Mouse (Mus musculus) monocyte, adult 5-6 weeks (primary cell): ENCODE data around the gene Gm3409. TPM values are rescaled to one million over a fixed set of nuclear protein-coding genes. Genes with fewer than 3 reads are reported as not detected.
"Not testable (repeated sequence)": the region's sequence is repeated elsewhere in the genome, so short reads cannot be mapped to it uniquely, and the experiment has no call there.

Experiments
- ATAC-seq: fragments of 153-309, 156-312 bp; replicated peaks from 2 replicates; pipeline ENCODE4 v1.8.0; 2017; ENCODE audit warnings: mild to moderate bottlenecking; ENCODE audit not compliant: low TSS enrichment, insufficient number of reproducible peaks, severe bottlenecking, poor library complexity, low FRiP score
- total RNA-seq: library from RNA; stranded (forward); fragments of 200-1000, 200-491, 200-594 nt; gene quantifications from 3 replicates; pipeline ENCODE4 v1.2.3, GENCODE M21; 2017

Gm3409 gene
- total RNA-seq = not detected in 3 replicates

DNA sequence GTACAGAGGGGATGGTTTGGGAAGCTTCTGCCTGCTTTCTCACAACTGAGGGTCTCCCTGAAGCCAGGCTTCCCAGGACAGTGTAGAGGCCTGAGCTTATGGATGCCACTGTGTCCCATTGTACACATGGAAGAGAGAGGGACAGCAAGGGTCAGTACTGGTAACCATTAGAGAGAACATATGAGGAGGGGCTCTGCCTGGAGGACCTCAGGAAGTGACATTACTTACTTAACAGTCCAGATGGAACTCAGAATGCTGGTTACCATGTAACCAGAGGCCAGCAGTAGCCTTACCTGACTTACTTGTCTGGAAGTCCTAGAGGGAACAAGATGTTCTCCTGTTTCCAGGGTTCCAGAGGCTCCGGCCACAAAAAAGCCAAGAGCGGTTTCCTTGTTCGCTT, at the start of gene Gm3409:
TSS of gene Gm3409 (plus strand) at position 301 of the 400 bp plus-strand sequence.
- not testable (repeated sequence) for ATAC-seq

DNA sequence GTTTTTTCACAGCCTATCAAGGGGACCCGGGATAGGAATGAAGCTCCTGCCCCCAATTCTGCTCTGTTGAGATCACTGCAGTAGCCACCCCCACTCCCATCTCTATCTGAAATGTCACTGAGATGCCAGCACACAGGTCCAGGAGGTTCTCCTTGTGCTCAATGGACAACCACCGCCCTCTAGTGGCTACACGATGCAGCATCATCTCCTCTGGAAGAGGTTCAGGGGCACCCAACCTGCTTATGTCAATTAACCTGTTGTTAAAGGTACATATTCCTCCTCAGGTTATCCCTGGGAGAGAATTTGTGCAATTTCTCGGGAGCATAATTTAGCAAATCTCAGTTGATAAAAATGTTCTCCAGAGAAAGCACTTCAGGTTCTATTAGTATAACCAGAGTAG, 48.5 kb upstream of the Gm3409 start:
- not testable (repeated sequence) for ATAC-seq

- ATAC-seq = not testable (repeated sequence)
Observed at GRCm38 (mm10) chr5:146491063-146491462, 46.4 kb upstream of the Gm3409 start, which contains the start of gene Gm6370. Gene Gm6370 (plus strand): TSS chr5:146491363.

- ATAC-seq = not testable (repeated sequence)
Observed at GRCm38 (mm10) chr5:146502099-146502498, 35.3 kb upstream of the Gm3409 start, which contains the start of gene 4930449I24Rik. Gene 4930449I24Rik (plus strand): TSS chr5:146502399.

DNA sequence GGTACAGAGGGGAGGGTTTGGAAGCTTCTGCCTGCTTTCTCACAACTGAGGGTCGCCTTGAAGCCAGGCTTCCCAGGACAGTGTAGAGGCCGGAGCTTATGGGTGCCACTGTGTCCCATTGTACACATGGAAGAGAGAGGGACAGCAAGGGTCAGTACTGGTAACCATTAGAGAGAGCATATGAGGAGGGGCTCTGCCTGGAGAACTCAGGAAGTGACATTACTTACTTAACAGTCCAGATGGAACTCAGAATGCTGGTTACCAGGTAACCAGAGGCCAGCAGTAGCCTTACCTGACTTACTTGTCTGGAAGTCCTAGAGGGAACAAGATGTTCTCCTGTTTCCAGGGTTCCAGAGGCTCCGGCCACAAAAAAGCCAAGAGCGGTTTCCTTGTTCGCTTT, 23.6 kb upstream of the Gm3409 start, which contains the start of gene Gm3402:
TSS of gene Gm3402 (plus strand) at position 301 of the 400 bp plus-strand sequence.
- not testable (repeated sequence) for ATAC-seq

GRCm38 (mm10) chr5:146525501-146525900, 11.9 kb upstream of the Gm3409 start, which contains the start of gene Gm3404:
Gene Gm3404 (plus strand): TSS chr5:146525801.
- ATAC-seq = not testable (repeated sequence)

- not testable (repeated sequence) for ATAC-seq
Observed at GRCm38 (mm10) chr5:146555836-146556235, 18.4 kb downstream of the Gm3409 start, which contains the start of gene Gm3415. Gene Gm3415 (plus strand): TSS chr5:146556136.

DNA sequence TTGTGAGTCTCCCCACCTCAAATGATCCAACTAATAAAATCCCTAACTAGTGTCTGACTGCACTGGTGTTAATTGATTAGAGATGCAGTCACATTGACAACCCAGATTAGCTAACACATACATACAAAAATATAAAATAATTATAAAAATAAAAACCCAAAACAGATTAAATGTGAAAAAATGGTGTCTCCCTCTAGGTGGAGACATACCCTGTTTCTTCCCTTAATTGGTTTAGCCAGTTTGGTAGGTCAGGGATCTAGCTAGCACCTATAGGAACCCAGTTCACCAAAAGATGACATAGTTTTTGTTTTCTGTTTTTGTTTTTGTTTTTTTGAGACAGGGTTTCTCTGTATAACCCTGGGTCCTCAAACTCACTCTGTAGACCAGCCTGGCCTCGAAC, 26.8 kb downstream of the Gm3409 start:
- ATAC-seq = no peak

- ATAC-seq = no peak
Observed at GRCm38 (mm10) chr5:146567054-146567453, 29.6 kb downstream of the Gm3409 start.

DNA sequence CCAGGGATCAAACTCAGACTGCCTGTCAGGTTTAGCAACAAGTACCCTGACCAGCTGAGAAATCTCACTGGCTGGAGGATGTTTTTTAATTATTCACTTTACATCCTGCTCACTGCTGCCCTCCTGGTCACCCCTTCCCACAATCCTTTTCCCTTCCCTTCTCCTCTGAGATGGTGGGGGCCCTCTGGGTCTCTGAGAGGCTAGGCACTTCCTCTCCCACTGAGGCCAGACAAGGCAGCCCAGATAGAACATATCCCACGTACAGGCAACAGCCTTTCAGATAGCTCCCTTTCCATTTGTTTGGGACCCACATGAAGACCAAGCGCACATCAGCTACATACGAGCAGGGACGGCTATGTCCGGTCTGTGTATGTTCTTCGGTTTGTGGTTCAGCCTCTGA, 32.7 kb downstream of the Gm3409 start:
- ATAC-seq = not testable (repeated sequence)

DNA sequence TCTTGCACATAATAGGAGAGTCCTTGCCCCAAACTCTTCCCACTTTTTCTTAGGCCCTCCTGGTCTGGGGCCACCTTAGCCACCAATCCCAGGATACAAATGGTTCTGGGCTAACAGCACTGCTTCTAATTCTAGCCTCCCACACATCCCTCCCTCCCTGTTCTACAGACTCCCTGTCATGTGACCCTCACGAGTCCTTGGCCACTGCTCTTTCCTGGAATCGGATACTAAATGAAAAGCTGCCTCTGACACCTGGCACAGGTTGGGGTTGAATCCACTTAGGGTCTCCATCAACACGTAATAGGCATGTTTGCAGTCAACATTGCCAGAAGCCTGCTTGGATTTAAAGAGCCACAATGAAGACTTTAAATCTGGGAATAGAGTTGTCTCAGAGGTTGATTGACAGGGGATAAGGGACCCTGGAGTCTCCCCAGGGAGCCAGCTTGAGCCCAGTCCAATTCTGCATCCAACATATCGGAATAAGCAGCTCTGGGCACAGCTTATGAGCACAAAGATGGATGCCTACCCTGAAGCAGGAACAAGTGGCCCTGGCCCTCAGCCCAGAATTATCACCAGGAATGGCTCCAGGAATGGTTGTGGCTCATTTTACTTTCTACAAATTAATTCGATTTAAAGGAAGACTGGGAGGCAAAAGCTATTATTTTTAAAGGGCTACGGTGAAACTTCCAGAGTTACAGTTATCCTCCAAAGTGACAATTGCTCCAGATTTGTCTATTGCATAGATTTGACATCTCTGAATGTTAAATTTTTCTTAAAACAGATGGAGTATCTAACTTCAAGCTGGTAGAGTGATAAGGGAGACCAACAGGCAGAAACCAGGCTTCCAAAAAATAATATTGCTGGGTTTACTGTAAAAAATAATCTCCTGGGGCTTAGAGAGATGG, 34.6 kb downstream of the Gm3409 start:
- ATAC-seq = not testable (repeated sequence)

GRCm38 (mm10) chr5:146572735-146573042, 35.2 kb downstream of the Gm3409 start:
- ATAC-seq = not testable (repeated sequence)

GRCm38 (mm10) chr5:146576668-146577067, 39.2 kb downstream of the Gm3409 start:
- ATAC-seq = no peak

GRCm38 (mm10) chr5:146584156-146584477, 46.7 kb downstream of the Gm3409 start:
- no peak for ATAC-seq

DNA sequence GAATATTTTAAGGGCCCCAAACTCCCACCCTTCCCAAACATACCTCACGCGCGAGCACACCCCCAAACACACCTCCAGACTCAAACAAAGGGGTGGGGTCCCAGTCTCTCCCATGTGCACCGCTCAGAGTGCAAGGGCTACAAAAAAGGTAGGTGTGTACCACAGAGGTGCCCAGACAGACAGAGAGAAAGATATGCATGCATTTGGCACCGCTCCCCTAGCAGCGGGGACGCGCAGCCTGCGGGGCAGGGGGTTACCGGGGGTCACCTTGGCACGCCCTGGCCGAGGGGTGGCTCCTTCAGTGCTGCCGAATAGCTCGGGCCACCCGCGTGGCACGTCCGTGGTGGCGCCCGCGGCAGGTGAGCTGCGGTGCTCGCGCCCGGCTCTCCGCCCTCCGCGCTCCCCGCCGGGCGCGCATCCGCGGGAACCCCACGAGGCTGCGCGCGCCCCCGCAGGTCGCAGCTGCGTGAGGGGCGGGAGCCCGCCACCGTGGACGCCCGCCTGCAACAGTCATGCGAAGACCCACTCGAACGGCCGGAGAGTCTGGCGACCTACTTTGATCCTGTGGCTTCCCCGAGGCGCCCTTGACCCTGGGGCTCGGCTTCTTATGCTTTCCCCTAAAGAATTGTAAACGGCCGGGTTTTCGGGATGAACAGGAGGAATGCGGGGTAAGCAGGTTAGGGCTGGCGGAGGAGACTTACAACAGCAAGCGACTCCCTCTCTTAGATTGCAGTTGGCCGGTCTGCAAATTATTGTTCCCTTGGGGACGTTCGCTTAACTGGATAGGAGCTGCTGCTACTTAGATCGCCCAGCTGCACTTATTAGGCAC, 47.2 kb downstream of the Gm3409 start, which contains the start of gene Gpr12:
TSS of gene Gpr12 (minus strand) at position 762 of the 829 bp plus-strand sequence.
- no peak for ATAC-seq

- ATAC-seq = no peak
Observed at GRCm38 (mm10) chr5:146585307-146585651, 47.8 kb downstream of the Gm3409 start.

- ATAC-seq = no peak
Observed at GRCm38 (mm10) chr5:146586357-146587070, 49.1 kb downstream of the Gm3409 start.
